Mouse (Mus musculus) right cerebral cortex, postnatal 36 days (tissue): Measurements from ENCODE around the gene Cebpg.

Experiments
- DNase-seq, 2 experiments: peaks; one replicate each; pipeline ENCODE4 v3.0.0; 2022; ENCODE audit warnings: low spot score in 2 of 2, mixed read lengths in 1 of 2

The Cebpg gene

DNA sequence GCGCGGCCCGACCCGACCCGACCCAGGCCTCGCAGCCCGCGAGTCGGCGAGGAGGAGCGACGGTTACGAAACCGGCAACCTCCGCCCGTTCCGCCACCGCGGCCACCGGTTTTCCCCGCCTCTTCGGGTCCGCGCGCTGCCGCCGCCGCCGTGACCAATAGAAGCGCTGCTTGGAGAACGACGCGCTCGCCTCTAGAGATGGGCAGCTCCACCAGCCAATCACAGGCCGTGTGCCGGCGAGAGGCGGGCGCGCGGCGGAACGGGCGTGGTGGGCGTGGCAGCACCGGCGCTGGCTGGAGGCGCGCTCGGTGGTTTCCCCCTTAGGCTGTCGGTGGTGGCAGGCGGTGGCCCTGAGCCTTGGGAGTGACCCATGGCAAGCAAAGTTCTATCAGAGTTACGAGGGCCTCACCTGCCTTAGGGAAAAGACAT lies at the start of gene Cebpg:
Gene Cebpg, minus strand, starts transcription at position 138 of the 429 bp plus-strand sequence.
- DNase-seq = peak; percentile 94 to 95

DNA sequence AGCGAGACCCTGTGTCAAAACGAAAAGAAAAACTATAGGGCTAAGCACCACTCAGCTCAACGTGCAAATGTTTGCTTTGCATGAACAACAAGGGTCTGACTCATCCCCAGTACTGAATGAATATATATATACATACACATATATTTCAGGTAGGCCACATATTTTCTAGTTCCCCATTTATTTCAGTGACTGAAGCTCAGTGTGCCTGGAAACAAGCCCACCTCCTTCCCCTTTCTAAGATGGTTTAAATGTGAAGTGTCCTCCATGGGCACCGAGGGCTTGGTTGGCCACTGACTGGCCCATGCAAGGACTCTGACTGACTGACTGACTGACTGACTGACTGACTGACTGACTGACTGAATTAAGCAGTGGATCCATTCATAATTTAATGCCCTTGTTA lies 43.2 kb upstream of the Cebpg start:
- no peak for DNase-seq

DNA sequence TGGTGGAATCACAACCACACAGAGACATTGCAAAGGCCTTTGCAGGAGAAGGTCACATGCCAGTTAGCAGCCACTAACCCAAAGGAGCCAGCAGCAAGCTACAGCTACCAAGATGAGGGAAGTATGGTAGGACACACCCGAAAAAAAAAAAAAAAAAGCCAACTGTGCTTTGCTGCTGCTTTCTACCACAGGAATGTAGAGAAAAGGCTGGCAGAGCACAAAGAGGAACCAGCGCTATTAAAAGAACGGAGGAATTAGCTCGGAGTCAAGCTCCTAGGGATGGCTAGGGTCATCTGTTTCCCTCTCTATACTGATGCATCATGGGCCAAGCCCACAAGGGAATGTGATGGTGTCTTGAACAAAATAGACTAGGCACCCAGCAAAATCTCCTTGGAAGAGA lies 42.4 kb upstream of the Cebpg start:
- DNase-seq = no peak

DNA sequence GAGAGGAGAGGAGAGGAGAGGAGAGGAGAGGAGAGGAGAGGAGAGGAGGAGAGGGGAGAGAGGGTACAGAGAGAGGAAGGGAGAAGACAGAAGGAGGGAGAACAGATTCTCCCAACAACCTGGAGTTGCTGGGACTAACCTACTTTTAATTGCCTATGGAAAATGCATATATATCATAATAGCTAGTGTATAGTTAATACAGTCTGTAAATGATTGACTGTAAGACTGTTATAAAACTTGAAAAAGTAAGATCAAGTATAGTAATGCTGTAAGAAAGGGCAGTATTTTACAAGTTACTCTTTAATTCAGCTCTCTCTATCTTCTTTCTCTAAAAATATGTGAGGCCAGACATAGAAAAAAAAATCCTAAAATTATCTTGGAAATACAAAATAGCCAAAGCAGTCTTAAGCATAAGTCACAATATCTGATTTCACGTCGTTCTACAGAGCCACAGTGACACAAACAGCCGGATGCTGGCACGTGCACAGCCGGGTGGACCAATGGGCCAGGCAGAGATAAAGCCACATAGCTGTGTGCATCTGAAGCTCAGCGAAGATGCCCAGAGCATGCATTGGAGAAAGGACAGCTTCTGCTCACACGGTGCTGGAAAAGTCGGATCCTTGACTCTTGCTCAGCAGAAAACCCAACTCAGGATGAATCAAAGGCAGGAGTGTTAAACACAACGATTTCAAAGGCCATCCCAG lies 38.8 kb upstream of the Cebpg start:
- DNase-seq = no peak

DNA sequence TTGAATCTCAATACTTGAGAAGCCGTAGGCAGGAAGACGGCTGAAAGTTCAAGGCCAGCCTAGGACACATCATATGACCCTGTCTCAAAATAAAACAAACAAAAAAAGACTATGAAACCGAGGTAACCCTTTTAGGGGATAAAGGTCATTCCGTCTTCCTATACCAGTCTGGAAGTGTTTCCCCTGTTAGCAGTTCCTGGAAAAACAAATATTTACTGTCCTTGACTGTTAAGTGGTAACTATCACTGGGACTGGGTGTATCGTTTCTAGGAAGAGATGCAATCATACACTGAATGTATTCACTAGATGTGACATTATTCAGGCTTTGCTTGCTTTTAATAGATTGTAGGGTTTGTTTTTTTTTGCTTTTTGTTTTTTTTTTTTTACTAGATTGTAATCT lies 34.2 kb upstream of the Cebpg start:
- DNase-seq = no peak

DNA sequence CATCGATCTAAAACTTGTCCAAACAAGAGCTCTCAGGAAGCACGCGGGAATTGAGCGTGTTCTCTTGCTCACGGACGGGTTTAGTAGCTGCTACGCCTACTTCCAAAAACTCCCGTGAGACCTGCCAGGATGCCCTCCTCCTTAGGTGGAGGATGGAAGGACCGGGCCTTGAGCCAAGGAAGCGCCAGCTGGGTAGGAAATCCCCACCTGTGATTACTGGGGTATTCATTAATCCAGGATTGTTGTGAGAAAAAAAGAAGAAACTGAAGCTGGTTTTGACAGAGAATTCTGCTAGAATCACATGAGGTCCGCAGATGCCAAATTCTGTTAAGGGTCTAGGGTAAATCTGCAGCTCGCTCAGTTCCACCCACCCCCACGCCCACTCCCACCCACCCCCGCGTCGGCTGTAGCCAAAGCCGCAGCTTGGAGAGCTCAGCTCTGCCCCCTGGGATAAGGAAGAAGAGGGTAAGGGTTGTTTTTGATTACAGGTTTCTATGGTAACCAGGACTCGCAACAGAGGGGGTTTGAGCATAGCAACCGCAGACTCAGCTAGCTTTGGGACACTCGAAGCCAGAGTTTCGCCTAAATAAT lies 30.0 kb upstream of the Cebpg start:
- DNase-seq = peak; percentile 10 to 13

DNA sequence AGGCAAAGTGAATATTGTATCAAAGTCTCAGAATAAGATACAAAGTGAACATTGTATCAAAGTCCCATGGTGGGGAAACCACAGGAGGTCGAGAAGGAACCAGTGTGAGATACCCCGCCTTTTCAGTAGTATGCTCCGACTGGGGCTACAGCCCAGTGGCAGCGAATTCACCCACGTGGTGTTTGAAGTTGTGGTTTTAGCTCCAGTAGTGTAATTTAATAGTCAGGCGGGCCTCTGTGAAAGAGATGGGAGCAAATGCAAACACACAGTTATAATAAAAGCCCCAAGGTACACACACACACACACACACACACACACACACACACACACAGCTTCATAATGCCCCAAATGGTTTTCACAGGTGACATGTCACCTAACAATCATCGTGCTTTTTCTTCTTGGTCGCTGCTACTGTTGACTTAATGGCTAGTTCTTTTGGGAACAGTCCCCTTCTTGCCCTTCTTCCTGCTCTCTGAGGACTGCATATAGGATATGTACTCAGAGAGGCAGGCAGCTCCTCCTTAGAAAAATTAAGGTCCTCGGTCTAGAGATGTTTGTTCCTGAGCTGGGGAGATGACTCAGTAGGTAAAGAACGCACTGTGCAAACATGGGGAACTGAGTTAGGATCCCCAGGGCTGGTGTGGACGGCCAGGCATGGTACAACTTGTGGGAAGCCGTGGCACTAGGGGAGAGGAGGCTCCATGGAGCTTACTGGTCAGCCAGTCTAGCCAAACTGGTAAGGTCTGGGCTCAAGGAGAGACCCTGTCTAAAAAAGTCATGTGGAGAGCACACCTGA lies 28.4 kb upstream of the Cebpg start:
- no peak for DNase-seq

DNA sequence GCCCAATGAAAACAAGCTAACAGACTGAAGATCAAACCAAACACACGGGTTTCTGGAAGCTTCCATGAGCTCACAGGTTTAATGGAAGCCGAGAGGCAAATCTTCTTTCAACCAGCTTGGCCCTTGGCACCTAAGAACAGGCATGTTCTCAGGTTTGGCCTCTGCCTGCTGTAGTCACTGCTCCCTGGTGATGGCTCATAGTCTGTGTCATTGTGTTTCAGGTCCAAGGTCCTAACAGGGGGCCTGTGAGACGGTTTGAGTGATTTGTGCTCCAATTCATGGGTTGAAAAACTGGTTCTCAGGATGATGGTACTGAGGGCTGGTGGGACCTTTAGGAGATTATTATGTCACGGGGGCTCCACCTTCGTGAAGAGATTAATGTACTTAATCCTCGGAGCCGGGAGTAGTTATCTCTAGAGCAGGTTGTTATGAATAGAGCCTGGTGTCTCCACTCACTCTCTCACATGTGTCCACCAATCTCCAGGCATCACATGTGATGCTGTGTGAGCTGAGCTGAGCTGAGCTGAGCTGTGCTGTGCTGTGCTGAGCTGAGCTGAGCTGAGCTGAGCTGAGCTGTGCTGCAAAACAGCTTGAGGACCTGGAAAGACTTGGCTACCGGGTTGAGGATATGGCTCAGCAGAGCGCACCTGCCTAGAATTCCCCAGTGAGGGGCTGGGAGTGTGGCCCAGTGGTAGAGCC lies 25.2 kb upstream of the Cebpg start:
- no peak for DNase-seq

DNA sequence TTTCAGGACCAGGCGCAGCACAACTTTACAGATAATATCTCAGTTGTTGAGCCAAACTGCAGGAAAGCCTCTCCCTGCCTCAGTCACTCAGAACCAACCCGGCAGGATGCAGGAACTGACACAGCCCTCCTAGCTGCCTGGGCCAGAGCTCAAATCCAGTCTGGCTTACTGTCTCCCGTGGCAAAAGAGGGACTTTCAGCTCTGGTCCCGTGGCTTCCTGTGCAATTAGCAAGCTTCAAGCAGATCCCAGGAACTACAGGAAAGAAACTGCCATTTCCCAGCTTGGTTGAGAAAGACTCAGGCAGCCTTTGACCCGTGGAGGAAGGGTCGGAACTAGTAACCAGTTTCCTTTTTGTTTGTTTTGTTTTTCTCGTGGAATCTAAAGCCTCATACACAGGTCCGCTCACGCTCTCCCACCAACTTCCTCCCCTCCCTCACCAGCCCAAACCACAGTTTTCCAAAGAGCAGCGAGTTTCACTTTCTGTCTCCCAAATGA lies 24.5 kb upstream of the Cebpg start:
- no peak for DNase-seq

DNA sequence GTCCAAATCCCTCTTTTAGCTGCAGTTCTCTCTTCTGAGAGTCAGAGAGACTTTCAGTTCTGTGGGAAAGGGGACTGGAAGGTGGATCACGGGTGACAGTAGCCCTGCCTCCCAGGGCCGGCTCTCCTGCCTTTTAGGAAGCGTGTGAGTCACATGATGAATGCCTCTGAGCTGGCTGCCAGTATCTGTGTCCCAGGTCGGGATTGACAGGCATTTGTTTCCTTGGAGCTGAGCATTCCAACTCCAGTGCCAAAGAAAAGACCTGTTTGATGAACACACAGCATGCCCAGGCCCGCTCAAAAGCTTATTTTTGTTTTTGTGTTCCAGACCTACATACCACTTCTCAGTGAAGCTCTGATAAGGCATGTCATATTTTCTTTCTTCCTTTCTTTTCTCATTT lies 20.3 kb upstream of the Cebpg start:
- DNase-seq = no peak

DNA sequence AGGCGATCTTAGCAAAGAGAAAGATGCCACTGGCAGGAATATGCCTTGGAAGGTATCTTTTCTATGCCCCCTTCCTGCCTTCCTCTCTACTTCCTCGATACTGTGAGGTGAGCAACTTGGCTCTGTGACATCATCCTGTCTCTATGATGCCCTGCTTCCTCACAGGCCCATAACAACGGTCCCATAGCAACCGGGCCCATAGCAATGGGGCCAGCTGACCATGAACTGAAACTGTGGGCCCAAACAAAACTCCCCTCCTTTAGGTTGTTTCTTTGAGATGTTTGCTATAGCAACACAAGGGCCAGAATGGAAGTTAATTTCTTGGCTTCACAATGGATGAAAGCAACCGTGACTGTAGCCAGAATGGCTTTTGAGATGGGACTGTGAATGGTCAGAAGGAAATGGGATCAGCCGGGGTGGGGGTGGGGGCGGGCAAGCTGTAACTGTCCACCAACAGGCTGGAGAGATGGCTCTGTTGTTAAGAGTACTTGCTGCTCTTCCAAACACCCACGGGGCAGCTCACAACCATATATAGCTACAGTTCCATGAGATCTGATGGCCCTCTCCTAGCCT lies 10.4 kb upstream of the Cebpg start:
- no peak for DNase-seq

DNA sequence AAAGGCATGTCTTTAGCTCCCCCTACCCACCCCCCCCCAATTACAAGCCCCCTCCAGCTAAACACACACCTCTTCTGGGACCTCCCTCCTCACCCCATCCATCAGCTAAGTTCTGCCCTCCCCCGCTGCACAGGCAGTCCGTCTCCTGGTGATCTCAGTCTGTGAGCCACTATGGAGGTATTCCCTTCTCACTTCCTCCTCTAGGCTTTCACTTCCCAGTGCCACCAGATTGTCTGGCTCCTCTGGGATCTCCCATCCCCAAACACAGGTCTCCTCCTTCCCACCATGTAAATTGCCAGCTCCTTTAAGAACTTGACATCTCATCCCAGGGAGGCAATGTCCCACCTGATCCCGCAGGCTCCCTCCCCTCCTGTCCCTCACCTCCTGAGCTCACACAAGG lies 9.6 kb upstream of the Cebpg start:
- DNase-seq = no peak

DNA sequence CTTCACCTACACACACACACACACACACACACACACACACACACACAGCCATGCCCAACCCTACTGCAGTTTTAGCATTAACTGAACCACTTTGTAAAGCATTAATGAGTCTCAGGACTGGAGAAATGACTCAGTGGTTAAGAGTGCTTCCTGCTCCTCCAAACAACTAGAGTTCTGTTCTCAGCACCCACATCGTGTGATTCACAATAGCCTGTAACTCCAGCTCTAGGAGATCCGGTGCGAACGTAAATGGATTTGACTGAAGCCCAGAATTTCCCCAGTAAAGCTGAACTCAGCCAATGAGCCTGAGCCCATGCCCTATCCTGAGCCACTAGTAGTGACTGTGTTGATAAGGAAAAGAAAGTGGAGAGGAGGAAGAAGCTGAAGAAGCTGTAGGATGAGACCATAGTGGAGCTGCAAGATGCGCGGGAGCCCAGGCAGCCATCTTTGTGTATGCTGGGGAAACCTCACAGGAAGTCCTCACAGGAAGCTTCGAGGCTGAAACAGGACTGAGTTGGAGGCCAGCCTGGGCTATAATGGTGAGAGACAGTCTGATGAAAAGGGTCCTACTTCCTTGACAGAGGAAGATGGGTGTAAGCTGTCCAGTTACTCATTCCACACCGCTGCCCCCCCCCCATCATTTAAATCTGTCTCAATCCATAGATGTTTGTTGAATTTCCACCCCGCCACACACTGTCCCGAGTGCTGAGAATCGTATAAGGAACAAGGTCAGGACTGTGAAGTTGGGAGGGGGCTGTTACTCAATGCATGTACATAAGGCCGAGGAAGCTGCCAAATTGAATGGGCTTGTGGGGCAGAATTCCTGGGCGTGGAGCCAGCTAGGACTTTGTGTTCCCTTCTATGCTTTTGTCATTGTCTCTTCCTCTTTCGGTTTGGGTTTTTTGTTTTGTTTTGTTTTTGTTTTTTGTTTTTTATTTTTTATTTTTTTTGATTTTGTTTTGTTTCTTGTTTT lies 8.2 kb upstream of the Cebpg start:
- DNase-seq = no peak

DNA sequence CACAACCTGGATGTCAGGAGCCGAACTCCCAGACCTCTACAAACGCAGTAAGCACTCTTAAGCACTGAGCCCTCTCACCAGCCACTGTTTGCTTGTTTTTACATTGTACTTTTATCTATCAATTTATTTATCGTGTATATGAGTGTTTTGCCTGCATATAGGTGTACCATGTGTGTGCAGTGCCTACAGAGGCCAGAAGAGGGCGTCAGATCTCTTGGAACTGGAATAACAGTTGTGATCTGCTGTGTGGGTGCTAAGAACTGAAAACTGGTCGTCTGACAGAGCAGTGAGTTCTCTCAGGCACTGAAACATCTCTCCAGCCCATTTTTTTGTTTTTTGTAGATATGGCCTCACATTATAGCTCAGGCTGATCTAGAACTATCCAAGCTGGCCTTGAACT lies 3.1 kb upstream of the Cebpg start:
- DNase-seq = no peak

DNA sequence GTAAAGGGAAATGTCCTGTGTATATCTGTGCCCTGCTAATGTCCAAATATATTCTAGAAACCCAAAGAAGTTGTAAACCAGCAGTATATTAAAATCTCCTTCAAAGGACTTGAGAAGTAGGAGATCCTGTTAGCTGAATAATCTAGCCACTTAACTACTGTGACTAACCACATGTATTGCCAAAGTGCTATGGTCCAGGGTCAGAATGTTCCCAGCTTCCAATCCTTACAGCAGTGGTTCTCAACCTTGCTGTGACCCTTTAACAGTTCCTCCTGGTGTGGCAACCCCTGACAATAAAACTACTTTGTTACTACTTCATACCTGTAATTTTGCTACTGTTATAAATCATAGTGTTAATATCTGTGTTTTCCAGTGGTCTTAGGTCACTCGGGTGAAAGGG lies 2.0 kb upstream of the Cebpg start:
- no peak for DNase-seq

DNA sequence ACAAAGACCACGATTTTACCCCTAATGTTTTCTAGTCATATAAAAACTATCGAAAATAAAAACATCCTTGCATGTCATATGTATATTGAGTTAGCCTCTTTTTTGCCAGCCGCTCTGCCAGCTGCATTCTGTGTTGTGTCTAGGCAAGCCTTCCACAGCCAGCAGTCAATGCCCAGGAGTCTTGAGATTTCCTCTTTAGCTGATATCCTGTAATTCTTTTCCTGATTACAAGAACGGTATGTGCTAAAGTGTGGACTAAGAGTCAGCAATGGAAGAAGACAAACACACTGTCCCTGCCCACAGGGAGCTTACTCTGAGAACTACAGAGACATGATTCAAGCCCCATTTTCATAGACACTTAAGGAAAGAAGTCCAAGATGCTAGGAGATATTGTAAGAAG lies 1.2 kb upstream of the Cebpg start:
- DNase-seq = no peak

DNA sequence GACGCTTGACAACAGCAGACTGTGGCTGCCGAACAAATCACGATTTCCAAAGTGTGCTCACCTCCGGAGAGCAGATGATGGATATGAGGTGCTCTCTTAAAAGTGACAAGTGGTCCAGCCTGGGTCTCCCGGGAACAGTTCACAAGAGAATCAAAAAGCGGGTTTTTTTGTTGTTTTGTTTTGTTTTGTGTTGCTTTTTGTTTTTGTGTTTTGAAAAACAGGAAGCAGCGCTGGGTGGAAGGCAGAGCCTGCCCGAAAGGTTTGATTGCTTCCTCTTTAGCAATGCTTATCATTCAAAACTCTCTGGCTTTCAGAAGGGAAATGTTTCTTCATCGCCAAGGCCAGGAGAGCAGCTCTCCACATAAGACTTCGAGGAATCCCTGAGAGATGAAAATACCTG lies 626 bp upstream of the Cebpg start:
- no peak for DNase-seq

DNA sequence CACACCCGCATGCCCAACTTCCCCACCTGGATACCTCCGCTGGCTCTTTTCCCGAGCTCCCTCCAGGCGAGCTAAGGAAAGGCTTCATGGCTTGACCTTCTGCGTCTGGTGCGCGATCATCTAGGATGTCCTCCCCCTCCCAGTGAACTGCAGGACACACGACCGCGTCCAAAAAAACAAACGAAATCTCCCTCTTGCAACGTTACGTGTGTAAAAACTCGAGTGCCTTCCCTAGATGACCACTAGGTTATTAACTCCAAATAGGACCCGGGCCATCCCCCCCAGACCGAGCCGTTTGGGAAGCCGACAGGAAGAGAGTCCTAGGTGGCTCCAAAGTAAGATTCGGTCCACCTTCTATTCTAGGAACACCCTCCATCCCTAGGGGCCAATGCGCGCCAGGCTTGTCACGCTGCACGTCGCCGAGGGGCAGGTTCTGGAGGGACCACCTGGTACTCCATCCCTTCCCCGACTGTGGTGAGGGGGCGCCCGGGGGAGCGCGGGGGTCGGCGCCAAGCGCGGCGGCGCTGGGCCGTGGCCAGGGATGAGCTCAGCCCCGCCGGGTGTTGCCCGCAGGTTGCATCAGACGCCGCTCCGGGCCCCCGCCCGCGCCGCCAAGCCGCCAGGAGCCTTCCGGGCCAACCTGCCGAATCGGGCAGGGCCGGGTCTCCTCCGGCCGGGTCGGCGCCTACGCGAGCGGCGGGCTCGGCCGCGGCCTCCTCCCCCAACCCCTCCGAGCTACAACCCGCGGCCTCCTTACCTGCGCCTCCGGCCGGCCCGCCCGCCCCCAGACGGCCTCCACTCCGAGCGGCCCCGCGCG lies 546 bp downstream of the Cebpg start:
- DNase-seq = peak; percentile 45 to 59

DNA sequence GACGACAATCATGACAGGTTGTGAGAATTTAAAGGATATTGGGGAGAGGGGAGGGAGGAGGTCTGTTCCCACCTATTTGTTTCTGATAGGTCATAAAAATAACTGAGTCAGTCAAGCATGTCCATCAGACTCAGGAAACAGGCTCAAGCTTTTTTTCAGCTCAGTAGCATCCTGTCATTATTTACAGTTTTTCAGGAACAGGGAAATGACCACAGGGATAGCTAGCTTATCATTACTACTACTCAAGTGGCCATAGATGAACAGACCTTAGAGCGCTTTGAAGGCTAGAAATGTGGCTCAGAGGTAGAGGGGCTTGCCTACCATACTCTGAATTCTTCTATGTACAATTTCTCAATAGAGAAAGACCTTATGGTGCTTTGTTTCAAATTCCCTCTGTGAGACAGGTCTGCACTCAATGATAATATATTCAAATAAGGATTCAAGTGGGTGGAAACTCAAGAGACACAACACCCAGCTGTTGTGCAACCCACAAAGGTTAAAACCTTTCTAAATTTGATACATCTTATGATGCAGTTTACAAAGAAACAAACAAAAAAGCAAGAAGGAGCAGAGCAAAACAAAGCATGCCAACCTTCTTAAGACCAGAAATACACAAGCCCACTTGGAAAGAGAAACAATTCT lies 1.3 kb downstream of the Cebpg start:
- no peak for DNase-seq
